Mouse (Mus musculus): ENCODE measurements around the gene Zfp26. TPM values are rescaled to one million over a fixed set of nuclear protein-coding genes. Genes with fewer than 3 reads are reported as not detected.

The Zfp26 gene
- total RNA-seq, 2 experiments from 2014 or later, result 7.6 to 8.5 TPM

DNA sequence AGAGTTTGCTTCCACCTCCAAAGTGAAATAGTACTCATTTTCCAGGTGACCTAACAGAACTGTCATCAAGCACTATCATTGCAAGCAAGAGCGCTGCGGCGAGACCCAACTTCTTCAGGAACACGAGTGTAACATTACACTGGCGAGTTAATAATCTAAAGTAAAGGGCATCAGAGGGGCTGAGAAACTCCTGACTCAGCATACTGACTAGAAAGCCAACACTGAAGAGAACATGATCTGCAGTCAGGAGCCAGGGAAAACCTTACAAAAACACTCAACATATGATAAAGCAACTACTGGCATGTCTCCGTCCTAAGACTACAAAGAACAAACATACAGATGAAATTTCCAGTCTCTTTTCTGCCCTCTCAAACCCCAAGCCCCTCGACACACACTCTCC is 76.3 kb downstream of the Zfp26 start:
- DNase-seq, result no peak
- intact Hi-C loops (cut with DNase I; ENCODE audit: low total_unique reads), result no loop called here

Other genes starting within 250 kb of the Zfp26 start
- not detected for gene Olfr871, start 248.0 kb downstream of the Zfp26 start, total RNA-seq (2021)
- gene Olfr872, start 223.0 kb downstream of the Zfp26 start, total RNA-seq (2021), result not detected
- not detected for gene Olfr39, start 177.8 kb downstream of the Zfp26 start, total RNA-seq (2021)
- not detected for gene Olfr873, start 161.6 kb downstream of the Zfp26 start, total RNA-seq (2021)
- gene Olfr18, start 124.1 kb downstream of the Zfp26 start, total RNA-seq (2021), result under 1 TPM in 1 of 2 experiments, not detected in 1; 0.06 TPM
- 1 to 10 TPM; 9.3 to 9.6 TPM for gene Zfp560, start 75.0 kb downstream of the Zfp26 start, total RNA-seq (2021)
- 1 to 10 TPM; 7.4 to 8.2 TPM for gene Zfp426, start 32.6 kb upstream of the Zfp26 start, total RNA-seq (2021)
- 10 to 100 TPM; 22.2 to 22.6 TPM for gene Zfp266, start 61.3 kb upstream of the Zfp26 start, total RNA-seq (2021)
- gene Zfp846, start 121.1 kb upstream of the Zfp26 start, total RNA-seq (2021), result 1 to 10 TPM; 4.1 to 4.4 TPM
- 100 to 1,000 TPM; 172 to 182 TPM for gene Ubl5, start 182.7 kb upstream of the Zfp26 start, total RNA-seq (2021)
- gene Fbxl12, start 184.6 kb upstream of the Zfp26 start, total RNA-seq (2021), result 1 to 10 TPM; 5.7 to 6.6 TPM
- 10 to 100 TPM; 14.6 to 15.5 TPM for gene Pin1, start 191.9 kb upstream of the Zfp26 start, total RNA-seq (2021)

All from gastrocnemius, postnatal 14 days (tissue).